Mouse (Mus musculus): ENCODE data around the gene Adam19.
A peak's percentile ranks its signal among the peaks of the same experiment; 100 is the strongest.

- TF ChIP-seq POLR2A (IDR thresholded peaks at IDR 0.05; ENCODE audit: low read depth, low read length), result no peak
- TF ChIP-seq CTCF (conservative IDR thresholded peaks at IDR 0.05; ENCODE audit: insufficient read depth, insufficient read length, low read depth, low read length), result peak; percentile 38
These were observed 7.4 kb downstream of the Adam19 start for GRCm38 (mm10) chr11:46062993-46063731.
